Mouse (Mus musculus) MN1 (cell line): ENCODE results near the gene Gm10188.

ENCODE experiments used
- DNase-seq: peaks from one replicate; pipeline ENCODE4 v3.0.0-alpha.2; 2016; ENCODE audit warnings: low spot score

Gm10188 gene

DNA sequence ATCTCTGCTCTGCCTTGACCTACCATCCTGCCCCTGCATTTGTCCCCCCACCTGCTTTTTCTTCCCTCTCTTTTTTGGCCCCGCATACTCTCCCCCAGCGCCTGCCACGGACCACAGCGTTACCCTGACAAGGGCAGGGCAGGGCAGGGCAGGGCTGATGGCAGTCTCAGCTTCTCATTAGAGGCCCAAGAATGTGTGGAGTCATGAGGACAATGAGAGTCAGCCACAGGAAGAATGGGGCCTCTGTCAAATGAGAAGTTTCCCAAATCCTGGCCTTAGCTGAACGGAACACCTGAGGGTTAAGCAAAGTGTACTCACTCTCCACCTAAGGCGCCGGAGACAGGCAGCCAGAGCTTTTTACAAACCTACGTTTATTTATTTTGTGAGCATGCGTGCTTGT is 34.5 kb downstream of the Gm10188 start:
- DNase-seq, result no peak

DNA sequence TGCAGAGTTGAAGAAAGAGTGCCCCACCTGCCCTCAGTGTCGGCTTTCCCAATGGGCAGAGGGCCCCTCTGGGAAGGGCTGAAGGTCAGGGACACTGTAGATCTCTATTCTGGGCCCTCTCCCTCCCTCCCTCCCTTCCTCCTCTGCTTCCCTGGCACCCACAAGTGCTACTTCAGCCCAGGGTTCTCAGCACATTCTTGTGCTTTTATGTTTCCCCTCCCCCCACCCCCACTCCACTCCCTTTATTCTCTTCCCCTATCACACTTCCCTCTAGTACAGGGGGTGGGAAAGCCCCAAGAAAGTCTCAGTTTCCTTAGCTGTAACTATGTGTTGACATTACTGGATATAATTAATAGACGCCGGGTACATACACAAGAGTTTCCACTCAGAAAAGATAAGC is 34.9 kb downstream of the Gm10188 start:
- no peak for DNase-seq

DNA sequence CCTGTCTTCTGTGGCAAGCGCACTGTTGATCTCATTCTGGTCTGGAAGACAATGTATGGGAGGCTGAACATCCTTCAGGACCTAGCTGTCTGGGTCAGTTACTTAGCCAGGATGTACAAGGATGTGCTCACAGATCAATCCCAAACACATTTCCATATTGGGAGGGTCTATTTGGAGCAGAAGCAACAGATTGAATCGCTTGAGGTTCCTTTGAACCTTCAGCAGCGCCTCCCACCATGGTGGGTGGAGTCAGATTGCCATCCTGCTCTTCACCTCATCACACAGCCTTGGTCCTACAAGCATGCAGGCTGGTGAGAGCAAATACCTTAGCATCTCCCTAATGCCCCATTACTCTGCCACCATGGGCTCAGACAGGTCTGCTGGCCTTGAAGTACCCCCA is 35.8 kb downstream of the Gm10188 start:
- no peak for DNase-seq

DNA sequence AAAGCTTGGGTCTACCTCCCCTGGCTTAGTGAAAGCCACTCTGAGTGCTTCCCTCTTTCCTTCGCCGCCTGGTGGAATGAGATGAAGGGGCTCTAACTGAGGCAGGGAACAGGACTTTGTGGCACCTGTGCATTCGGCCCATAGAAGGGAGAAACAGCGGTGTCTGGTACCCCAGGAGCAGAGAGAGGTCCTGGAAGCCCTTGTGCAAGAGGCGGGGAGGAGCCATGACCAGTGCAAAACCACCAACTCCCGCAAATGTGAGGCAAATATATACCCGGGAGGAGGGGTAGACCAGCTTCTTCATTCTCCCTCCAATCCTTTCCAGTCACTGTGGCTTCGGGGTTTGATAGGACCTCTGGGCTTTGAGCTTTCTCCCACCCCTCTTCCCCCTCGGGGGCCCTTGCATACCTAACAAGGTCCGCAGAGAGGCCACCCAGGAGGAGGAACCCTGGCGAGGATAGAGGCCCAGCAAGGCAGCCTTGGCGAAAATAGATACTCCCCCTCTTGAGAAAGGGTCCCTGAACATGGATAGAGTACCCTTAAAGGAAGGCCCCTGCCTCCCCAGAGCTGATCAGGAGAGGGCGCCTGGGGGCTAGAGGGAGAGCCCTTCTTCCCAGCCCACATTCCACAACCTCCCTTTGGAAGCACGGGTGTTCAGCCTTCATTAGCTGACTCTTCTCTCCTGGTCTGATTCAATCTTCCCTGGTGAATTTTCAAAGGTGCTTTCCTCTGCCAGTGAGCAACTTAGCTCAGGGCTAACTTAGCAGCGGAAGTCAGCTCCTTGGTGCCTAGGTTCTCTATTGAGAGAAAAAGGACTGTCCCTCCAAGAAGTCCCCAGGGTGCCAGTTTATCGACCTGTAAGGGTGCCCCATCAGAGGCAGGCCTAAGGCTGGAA is 37.5 kb downstream of the Gm10188 start:
- no peak for DNase-seq

DNA sequence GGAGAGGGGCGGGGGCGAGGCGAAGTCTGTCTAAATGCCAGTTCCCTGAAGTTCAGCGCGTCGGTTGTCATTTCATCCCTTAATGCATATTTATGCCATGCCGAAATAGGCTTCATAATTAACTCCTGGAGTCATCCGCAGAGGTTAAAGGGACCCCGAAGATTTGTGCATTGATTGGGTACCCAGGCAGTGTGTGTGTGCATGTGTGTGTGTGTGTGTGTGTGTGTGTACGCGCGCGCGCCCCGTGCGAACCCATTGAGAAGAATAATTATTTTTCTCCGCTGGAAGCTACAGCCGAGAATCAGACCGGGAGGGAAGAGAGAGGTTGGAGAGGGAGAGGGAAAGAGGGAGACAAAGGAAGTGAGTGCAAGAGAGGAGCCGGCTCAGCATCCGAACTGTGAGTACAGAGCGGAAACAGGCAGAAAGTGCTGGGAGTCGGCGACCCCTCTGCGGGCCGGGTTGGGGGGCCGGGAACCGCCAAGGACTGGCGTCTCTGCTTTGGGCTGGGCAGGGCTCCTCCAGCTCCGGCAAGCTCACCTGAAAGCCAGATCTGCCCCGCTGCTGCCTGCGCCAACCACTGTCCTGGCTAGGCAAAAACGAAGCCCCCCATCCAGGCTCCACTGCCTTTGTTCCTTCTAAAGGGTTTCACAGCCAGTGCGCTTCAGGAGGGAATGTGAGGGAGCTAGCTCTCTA is 38.3 kb downstream of the Gm10188 start, which contains the start of the genes Lemd1 and AC124108.1:
Gene Lemd1, plus strand, starts transcription at position 339 of the 693 bp plus-strand sequence.
Gene AC124108.1, plus strand, starts transcription at position 365 of the 693 bp plus-strand sequence.
- no peak for DNase-seq

DNA sequence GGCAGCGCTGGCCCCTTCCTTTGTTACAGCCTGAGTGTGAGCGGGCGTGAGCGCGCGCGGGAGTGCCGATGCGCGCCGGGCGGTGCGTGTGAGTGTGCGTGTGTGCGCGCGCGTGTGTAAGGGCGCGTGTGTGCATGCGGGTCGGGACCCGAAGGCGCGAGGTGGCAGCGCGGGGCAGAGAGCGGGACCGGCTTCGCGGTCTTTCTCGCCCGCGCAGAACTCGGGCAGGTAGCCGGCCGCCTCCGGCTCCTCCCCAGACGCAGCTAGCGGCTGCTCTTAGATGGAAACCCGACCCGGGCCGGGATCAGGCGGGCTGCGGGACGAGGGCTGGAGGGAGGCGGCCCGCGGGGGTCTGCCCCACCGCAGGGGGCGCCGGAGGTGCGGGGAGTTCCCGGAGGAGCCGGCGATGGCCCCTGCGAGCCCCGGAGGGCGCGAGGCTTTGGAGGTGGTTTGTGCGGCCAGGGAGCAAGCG is 38.9 kb downstream of the Gm10188 start:
- DNase-seq, result no peak

DNA sequence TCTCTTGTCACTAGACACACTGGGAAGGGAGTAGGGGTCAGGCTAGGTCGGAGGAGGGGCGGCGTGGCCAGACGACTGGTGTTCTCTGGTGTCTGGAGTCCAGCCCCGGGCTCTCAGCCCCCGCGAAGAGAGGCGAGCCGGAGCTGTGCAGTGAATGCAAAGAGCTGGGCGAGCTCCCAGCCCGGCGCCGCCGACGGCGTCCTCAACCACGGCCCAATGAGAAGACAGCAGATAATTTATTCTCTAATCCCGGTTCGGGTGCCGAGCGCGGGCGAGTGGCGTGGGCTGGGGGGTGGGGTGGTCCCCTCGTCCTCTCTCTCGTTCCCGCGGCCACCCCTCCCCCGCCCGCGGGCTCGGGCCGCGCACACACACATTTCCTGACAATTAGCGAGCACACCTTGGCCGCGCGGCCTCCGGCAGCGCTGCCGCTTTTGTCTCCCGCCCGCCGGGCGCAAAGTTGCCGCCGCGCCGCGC is 39.5 kb downstream of the Gm10188 start:
- DNase-seq, result no peak

DNA sequence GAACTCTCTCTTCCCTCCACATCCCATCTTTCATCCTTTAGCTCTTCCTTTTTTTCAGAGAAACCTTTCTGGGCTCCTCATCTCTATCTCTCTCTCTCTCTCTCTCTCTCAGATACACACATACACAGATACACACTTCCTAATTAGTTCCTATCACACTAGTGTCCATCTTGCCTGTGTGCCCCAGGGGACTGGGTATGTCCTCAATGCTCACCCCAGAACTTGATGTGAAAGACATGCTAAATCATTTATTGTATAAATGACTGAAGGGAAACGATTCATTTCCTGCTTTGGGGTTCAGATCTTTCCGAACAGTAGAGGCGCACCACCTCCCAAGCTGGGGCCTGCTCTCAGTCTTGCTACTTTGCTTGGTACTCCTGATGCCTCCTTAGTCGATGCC is 40.3 kb downstream of the Gm10188 start:
- no peak for DNase-seq

DNA sequence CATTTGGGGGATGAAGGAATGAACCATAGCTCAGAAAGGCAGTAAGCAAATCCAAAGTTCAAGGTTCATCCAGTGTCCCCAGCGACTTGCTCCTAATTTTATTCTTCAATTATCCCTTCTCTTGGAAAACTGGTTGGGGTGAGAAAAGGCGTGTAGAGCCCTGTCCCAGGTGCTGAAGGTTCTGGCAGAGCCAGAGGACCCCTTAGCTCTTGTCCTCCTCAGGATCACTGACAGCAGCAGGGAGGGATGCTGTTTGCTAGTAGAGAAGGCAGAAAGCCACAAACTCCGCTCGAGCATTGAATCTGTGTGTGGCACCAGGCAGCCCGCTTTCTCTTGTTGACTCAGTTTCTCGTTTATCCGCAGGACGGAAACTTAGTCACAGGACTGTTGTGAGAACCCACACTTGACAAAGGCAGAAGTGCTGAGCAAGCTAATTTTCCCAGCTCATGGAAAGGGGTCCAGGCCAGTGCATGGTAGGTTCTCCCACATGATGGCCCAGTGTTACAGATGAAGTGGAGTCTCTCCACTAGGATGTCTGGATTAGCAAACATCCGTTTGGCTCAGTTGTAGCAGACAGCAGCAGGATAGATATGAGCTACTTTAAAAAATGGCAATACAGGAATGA is 41.0 kb downstream of the Gm10188 start:
- no peak for DNase-seq

DNA sequence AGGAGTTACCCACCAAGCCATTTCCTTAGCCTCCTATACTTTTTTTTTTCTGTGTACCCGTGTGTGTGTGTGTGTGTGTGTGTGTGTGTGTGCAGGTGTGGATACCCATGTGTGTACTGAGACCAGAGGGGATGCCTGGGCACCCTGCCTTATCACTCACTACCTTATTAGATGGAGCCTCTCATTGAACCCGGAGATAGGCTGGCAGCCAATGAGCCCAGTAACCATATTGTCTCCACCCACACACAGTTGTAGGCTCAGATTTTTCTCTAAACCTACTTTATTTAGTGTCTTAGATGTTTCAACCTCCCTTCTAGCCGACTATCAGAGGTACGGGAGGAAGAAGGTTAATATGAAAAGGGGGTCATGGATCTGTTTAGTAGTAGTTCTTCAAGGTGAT is 43.3 kb downstream of the Gm10188 start:
- no peak for DNase-seq
